Mouse (Mus musculus): Measurements from ENCODE around the gene Dnajc13.

Gene Dnajc13

DNA sequence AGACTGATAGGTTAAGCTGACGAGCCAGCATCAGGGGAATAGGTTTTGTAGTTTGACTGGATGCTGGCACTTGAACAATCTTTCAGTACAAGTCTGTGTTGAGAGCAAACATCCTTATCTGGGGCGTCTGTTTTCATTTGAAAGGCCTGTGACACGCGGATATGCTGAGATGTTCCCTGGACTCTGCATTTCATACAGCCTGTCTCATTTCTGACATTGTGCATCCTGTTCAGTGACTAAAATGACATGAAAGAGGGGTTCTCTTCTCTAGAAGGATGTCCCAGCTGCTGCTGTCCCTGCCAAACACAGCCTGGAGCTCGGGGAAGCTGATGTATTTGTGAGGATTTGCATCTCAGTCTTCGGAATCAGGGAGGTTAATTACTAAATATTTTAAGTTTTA lies 155.2 kb downstream of the Dnajc13 start:
- DNase-seq: no peak

DNA sequence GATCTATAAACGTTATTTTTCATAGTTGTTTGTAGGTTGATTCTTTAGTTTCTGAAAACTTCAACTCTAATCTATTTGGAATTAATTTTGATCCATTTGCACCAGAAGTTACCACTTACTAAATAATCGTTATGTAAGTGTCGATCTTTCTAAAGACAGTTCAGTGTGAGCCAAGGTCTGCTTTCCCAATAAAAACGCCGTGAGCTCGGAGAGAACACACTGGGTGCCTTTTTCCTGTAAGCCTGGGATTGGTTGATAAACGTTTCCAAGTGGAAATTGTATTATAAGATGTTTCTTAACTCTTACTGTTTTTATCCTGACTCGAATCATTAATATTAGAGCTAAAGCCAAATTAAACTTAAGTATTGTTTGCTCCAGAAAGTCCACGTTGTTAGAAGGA lies 155.8 kb downstream of the Dnajc13 start:
- no peak for DNase-seq

DNA sequence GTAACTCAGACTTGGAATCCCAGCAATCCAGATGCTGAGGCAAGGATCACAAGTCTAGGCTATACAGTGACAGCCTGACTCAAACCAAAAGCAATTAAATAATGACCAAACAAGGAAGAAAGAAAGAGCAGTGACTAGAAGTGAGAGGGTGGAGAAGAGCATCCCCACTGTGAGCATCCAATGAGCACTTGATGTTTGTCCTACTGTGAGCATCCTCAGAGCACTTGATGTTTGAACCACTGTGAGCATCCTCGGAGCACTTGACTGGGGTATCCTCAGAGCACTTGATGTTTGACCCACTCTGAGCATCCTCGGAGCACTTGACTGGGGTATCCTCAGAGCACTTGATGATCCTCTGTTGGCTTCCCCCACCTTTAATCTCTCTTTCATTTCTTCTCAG lies 157.7 kb downstream of the Dnajc13 start:
- DNase-seq: no peak

DNA sequence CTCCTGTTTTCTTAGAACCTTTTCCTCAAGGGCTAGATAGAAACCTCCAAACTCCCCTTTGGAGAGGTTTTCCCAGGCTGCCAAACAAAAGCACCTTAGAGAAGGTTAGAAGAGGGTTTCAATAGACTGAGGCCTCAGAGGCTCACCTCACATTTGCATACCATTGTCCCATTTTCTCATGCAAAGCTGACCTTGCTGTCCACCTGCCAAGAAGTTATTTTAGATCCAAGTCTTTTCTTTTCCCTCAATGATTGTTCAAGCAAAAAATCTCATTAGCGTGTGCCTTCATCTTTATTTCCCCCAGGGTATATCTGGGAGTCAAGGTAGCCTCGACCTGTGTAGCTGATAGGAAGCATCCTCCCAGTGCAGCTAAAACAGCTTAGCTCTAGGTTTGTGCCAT lies 159.8 kb downstream of the Dnajc13 start:
- no peak for DNase-seq

DNA sequence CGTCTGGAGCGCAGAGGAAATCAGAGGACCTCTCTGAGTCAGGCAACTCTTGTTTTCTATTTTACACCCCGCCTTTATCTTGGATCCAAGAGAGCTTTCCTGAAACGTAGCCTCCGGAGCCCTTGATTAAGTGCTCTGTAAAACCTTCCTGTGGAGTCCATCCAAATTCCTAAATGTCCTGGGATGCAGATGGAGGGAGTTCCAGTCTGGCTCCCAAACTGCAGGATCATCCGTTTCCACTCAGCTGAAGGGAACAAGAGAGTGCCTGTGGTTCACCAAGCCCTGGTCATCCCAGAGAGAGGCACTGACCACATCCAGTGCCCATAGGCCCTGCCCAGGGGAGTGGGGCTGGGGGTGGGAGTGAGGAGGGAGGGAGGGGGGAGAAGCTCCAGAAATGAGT lies 160.4 kb downstream of the Dnajc13 start:
- no peak for DNase-seq

DNA sequence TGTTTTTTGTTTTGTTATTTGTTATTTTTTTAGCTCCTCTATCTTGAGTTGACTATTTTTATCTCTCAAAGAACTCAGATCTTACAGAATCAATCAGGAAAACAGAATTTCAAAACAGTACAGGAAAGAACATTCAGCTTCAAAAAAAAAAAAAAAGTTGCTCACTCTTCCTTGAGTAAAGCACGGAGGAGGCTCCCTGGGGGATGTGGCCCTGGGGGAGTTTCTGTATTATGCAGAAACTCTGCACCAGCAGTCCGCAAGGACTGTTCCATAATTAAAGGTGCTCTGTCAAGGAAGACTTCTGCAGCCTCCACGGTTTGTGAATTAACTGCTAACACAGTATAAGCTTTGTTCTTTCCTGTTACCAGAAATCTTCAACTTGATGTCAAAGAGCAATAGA lies 161.3 kb downstream of the Dnajc13 start:
- DNase-seq: no peak

Measured in kidney, postnatal 36 days (tissue).